Mouse (Mus musculus) MEL (cell line): ENCODE results near the gene Slc4a1. TPM values are rescaled to one million over a fixed set of nuclear protein-coding genes. Genes with fewer than 3 reads are reported as not detected.

ENCODE experiments used
- DNase-seq: peaks from one replicate; pipeline ENCODE4 v3.0.0; 2011; ENCODE audit warnings: low read depth, low spot score
- H3K27ac ChIP-seq: 2 replicates; pipeline ENCODE4 v1.5.1; 2012; ENCODE audit warnings: low read depth, mild to moderate bottlenecking, control low read depth, low read length, moderate library complexity; ENCODE audit not compliant: control insufficient read depth
- H3K27me3 ChIP-seq, 2 experiments: fragments of 150-350 bp in 1 of 2; sonication (generic) in 1 of 2; 2 replicates each; pipeline ENCODE4 v1.6.1; 2012; ENCODE audit warnings: low read length in 2 of 2, mild to moderate bottlenecking in 2 of 2, improper control_type of control experiment in 1 of 2, moderate library complexity in 1 of 2; ENCODE audit not compliant: insufficient read depth in 2 of 2, control insufficient read depth in 1 of 2
- H3K36me3 ChIP-seq, 2 experiments: 2 replicates each; pipeline ENCODE4 v1.6.1; 2012 to 2014; ENCODE audit warnings: low read length in 2 of 2, improper control_type of control experiment in 1 of 2, inconsistent platforms in 1 of 2, mild to moderate bottlenecking in 1 of 2; ENCODE audit not compliant: insufficient read depth in 2 of 2, control insufficient read depth in 1 of 2
- H3K4me1 ChIP-seq, 2 experiments: fragments of 150-350 bp in 1 of 2; sonication (generic) in 1 of 2; 2 replicates each; pipeline ENCODE4 v1.6.1; 2012; ENCODE audit warnings: low read length in 2 of 2, improper control_type of control experiment in 1 of 2, mild to moderate bottlenecking in 1 of 2; ENCODE audit not compliant: insufficient read depth in 2 of 2, control insufficient read depth in 1 of 2
- H3K4me3 ChIP-seq, 2 experiments: fragments of 150-350 bp in 1 of 2; sonication (generic) in 1 of 2; 2 replicates each; pipeline ENCODE4 v1.5.1; 2012; ENCODE audit warnings: low read depth in 2 of 2, low read length in 2 of 2, mild to moderate bottlenecking in 2 of 2, moderate library complexity in 2 of 2, control low read depth in 1 of 2, improper control_type of control experiment in 1 of 2; ENCODE audit not compliant: control insufficient read depth in 1 of 2, insufficient read depth in 1 of 2
- H3K79me2 ChIP-seq: 2 replicates; pipeline ENCODE4 v1.6.1; 2012; ENCODE audit warnings: mild to moderate bottlenecking, low read length, moderate library complexity; ENCODE audit not compliant: control insufficient read depth, poor library complexity, insufficient read depth
- H3K9ac ChIP-seq: 2 replicates; pipeline ENCODE4 v1.6.1; 2012; ENCODE audit warnings: low read depth, mild to moderate bottlenecking, control low read depth, low read length, moderate library complexity; ENCODE audit not compliant: control insufficient read depth, poor library complexity, severe bottlenecking
- H3K9me3 ChIP-seq: fragments of 150-350 bp; sonication (generic); replicated peaks from 2 replicates; pipeline ENCODE4 v1.6.1; 2012; ENCODE audit warnings: mild to moderate bottlenecking, low read length, improper control_type of control experiment, moderate library complexity; ENCODE audit not compliant: insufficient read depth
- BHLHE40 ChIP-seq: IDR thresholded peaks from 2 replicates; pipeline ENCODE4 v1.6.1; 2012; ENCODE audit warnings: low read depth, mild to moderate bottlenecking, inconsistent platforms, low read length, improper control_type of control experiment, borderline replicate concordance
- CHD1 ChIP-seq: IDR thresholded peaks from 2 replicates; pipeline ENCODE4 v1.6.1; 2012; ENCODE audit warnings: low read depth, mild to moderate bottlenecking, inconsistent platforms, low read length, improper control_type of control experiment
- CHD2 ChIP-seq: IDR thresholded peaks from 2 replicates; pipeline ENCODE4 v1.6.1; 2011; ENCODE audit warnings: low read length, improper control_type of control experiment
- ELF1 ChIP-seq: IDR thresholded peaks from 2 replicates; pipeline ENCODE4 v1.6.1; 2014; ENCODE audit warnings: low read depth, mild to moderate bottlenecking, inconsistent platforms, low read length, improper control_type of control experiment, moderate library complexity
- EP300 ChIP-seq, 2 experiments: IDR thresholded peaks; 2 replicates each; pipeline ENCODE4 v1.6.1; 2011; ENCODE audit warnings: improper control_type of control experiment in 2 of 2, low read length in 2 of 2, low read depth in 1 of 2, mild to moderate bottlenecking in 1 of 2
- ETS1 ChIP-seq: IDR thresholded peaks from 2 replicates; pipeline ENCODE4 v1.6.1; 2012; ENCODE audit warnings: low read depth, mild to moderate bottlenecking, inconsistent platforms, low read length, improper control_type of control experiment, moderate library complexity
- GABPA ChIP-seq: IDR thresholded peaks from 2 replicates; pipeline ENCODE4 v1.6.1; 2012; ENCODE audit warnings: low read depth, mild to moderate bottlenecking, inconsistent platforms, low read length, improper control_type of control experiment, moderate library complexity
- JUND ChIP-seq: IDR thresholded peaks from 2 replicates; pipeline ENCODE4 v1.6.1; 2011; ENCODE audit warnings: low read depth, mild to moderate bottlenecking, improper control_type of control experiment, low read length
- KAT2A ChIP-seq: conservative IDR thresholded peaks from 2 replicates; pipeline ENCODE4 v1.6.1; 2012; ENCODE audit warnings: low read depth, low read length, improper control_type of control experiment, inconsistent platforms
- MAFK ChIP-seq: IDR thresholded peaks from 2 replicates; pipeline ENCODE4 v1.6.1; 2011; ENCODE audit warnings: low read depth, mild to moderate bottlenecking, low read length, improper control_type of control experiment, borderline replicate concordance
- MAZ ChIP-seq: IDR thresholded peaks from 2 replicates; pipeline ENCODE4 v1.6.1; 2012; ENCODE audit warnings: low read depth, mild to moderate bottlenecking, inconsistent platforms, low read length, improper control_type of control experiment
- MEF2A ChIP-seq: IDR thresholded peaks from 2 replicates; pipeline ENCODE4 v1.6.1; 2014; ENCODE audit warnings: low read depth, mild to moderate bottlenecking, inconsistent platforms, low read length, improper control_type of control experiment; ENCODE audit not compliant: poor library complexity, insufficient replicate concordance, severe bottlenecking; ENCODE audit errors: extremely low read depth
- MXI1 ChIP-seq: IDR thresholded peaks from 2 replicates; pipeline ENCODE4 v1.6.1; 2011; ENCODE audit warnings: mild to moderate bottlenecking, low read depth, low read length, improper control_type of control experiment
- MYC ChIP-seq: IDR thresholded peaks from 2 replicates; pipeline ENCODE4 v1.6.1; 2011; ENCODE audit warnings: low read depth, mild to moderate bottlenecking, low read length, improper control_type of control experiment, moderate library complexity
- NELFE ChIP-seq: IDR thresholded peaks from 2 replicates; pipeline ENCODE4 v1.6.1; 2011; ENCODE audit warnings: low read depth, low read length, improper control_type of control experiment
- POLR2AphosphoS2 ChIP-seq: IDR thresholded peaks from 2 replicates; pipeline ENCODE4 v1.6.1; 2011; ENCODE audit warnings: low read length, improper control_type of control experiment
- SIN3A ChIP-seq: IDR thresholded peaks from 2 replicates; pipeline ENCODE4 v1.6.1; 2012; ENCODE audit warnings: low read length, improper control_type of control experiment, inconsistent platforms
- SMC3 ChIP-seq: IDR thresholded peaks from 2 replicates; pipeline ENCODE4 v1.6.1; 2011; ENCODE audit warnings: low read depth, low read length, improper control_type of control experiment
- TAL1 ChIP-seq: IDR thresholded peaks from 2 replicates; pipeline ENCODE4 v1.6.1; 2012; ENCODE audit warnings: mild to moderate bottlenecking, inconsistent platforms, low read length, moderate library complexity, mixed read lengths
- TCF12 ChIP-seq: IDR thresholded peaks from 2 replicates; pipeline ENCODE4 v1.6.1; 2014; ENCODE audit warnings: low read depth, mild to moderate bottlenecking, inconsistent platforms, low read length, improper control_type of control experiment, moderate library complexity
- USF1 ChIP-seq: IDR thresholded peaks from 2 replicates; pipeline ENCODE4 v1.6.1; 2014; ENCODE audit warnings: low read depth, mild to moderate bottlenecking, inconsistent platforms, low read length, improper control_type of control experiment, moderate library complexity
- USF2 ChIP-seq, 2 experiments: IDR thresholded peaks; 2 replicates each; pipeline ENCODE4 v1.6.1; 2011 to 2012; ENCODE audit warnings: improper control_type of control experiment in 2 of 2, low read length in 2 of 2, borderline replicate concordance in 1 of 2, inconsistent platforms in 1 of 2, low read depth in 1 of 2, mild to moderate bottlenecking in 1 of 2; ENCODE audit not compliant: insufficient read depth in 1 of 2
- ZC3H11A ChIP-seq: IDR thresholded peaks from 2 replicates; pipeline ENCODE4 v1.6.1; 2012; ENCODE audit warnings: low read depth, mild to moderate bottlenecking, inconsistent platforms, low read length, improper control_type of control experiment
- polyA plus RNA-seq, 2 experiments: library from polyadenylated mRNA; stranded (reverse) in 1 of 2; unstranded in 1 of 2; fragments of >175 nt in 1 of 2; fragments of >200 nt in 1 of 2; gene quantifications; 2 replicates each; pipeline versions ENCODE4 v1.2.1 to v1.2.4; 2012; ENCODE audit warnings: low replicate concordance in 2 of 2, low read depth in 1 of 2; ENCODE audit not compliant: insufficient read length in 2 of 2, insufficient read depth in 1 of 2, missing spikeins in 1 of 2
- total RNA-seq: library from RNA; depleted of rRNA; stranded (reverse); fragments of 300-350 nt; gene quantifications from 2 replicates; pipeline ENCODE4 v1.2.3, GENCODE M21; 2012

The Slc4a1 gene
- total and polyA plus RNA-seq, 3 experiments: 0.23 to 0.35 TPM; not detected in 1

DNA sequence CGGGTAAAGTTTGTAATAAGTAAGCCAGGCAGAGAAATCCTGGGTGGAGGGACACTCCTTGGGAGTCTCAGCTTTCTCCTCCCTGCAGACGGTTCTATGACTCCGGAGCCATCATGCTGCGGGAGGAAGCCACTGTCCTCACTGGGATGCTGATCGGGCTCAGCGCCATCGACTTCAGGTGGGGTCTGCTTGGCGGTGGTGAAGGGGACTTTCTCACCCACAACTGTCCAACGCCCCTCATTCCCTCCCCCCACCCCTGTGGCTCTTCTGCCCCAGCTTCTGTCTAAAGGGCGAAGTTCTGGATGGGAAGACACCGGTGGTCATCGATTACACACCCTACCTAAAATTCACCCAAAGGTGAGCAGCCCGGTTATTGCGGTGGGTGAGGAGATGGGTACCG lies 33.1 kb upstream of the Slc4a1 start:
- H3K4me3 ChIP-seq: no peak overlapping the region
- no peak for DNase-seq
- no peaks in the 10 kb centered on the region for H3K36me3 ChIP-seq
- no peaks in the 10 kb centered on the region for H3K27me3 ChIP-seq
- no peaks in the 10 kb centered on the region for H3K4me1 ChIP-seq
- H3K9me3 ChIP-seq: no peaks in the 10 kb centered on the region
- TF ChIP-seq MAZ: no peak
- TF ChIP-seq KAT2A: no peak
- no peak for TF ChIP-seq EP300 (IDR thresholded peaks at IDR 0.05; ENCODE audit: low read depth in 1 of 2, low read length in 2 of 2)
- no peak for TF ChIP-seq ETS1
- no peak for TF ChIP-seq MEF2A
- TF ChIP-seq ZC3H11A: no peak
- no peak for TF ChIP-seq NELFE
- TF ChIP-seq POLR2AphosphoS2: no peak
- TF ChIP-seq CHD2: no peak
- TF ChIP-seq TAL1: no peak
- TF ChIP-seq USF2 (IDR thresholded peaks at IDR 0.05; ENCODE audit: borderline replicate concordance in 1 of 2, insufficient read depth in 1 of 2, low read depth in 1 of 2, low read length in 2 of 2): no peak
- no peak for TF ChIP-seq GABPA
- TF ChIP-seq SIN3A: no peak
- no peak for TF ChIP-seq SMC3
- no peak for TF ChIP-seq BHLHE40
- no peak for TF ChIP-seq TCF12
- TF ChIP-seq MAFK: no peak
- TF ChIP-seq MXI1: no peak
- TF ChIP-seq ELF1: no peak
- TF ChIP-seq JUND: no peak
- H3K79me2 ChIP-seq: no peaks in the 10 kb centered on the region
- no peak overlapping the region for H3K9ac ChIP-seq
- no peak overlapping the region for H3K27ac ChIP-seq

- Histone ChIP-seq H3K4me3 (no peak overlapping the region), H3K9ac (no peak overlapping the region), H3K9me3 (no peaks in the 10 kb centered on the region), H3K27me3 (no peaks in the 10 kb centered on the region), H3K36me3 (no peaks in the 10 kb centered on the region), H3K4me1 (no peaks in the 10 kb centered on the region), H3K27ac (no peak overlapping the region), H3K79me2 (no peaks in the 10 kb centered on the region)
- TF ChIP-seq MYC (no peak), MXI1 (no peak), CHD1 (no peak), NELFE (no peak), USF1 (peak; percentile 44; the same call in 1 of the 2 replicates)
- DNase-seq: peak; percentile 38
Measured at GRCm38 (mm10) chr11:102398007-102398825, 32.2 kb upstream of the Slc4a1 start.
